Mouse (Mus musculus) natural killer cell, adult 2 months (primary cell): ENCODE results near the gene Il22ra2.

ENCODE experiments used
- DNase-seq, 2 experiments: peaks; one replicate each; pipeline ENCODE4 v3.0.0; 2022; ENCODE audit warnings: low spot score in 2 of 2

The Il22ra2 gene

GRCm38 (mm10) chr10:19621408-19622048 lies at the start of gene Il22ra2:
Il22ra2 (plus strand) TSS chr10:19621998.
- no peak for DNase-seq

GRCm38 (mm10) chr10:19577571-19577970 lies 44.2 kb upstream of the Il22ra2 start:
- peak; percentile 52 to 81 for DNase-seq

- peak in 1 of 2 experiments; percentile 65 for DNase-seq
Measured at GRCm38 (mm10) chr10:19578001-19578400, 43.8 kb upstream of the Il22ra2 start.

- DNase-seq, result peak in 1 of 2 experiments; percentile 63
Measured at GRCm38 (mm10) chr10:19578409-19578986, 43.3 kb upstream of the Il22ra2 start.

- DNase-seq, result no peak
Measured at GRCm38 (mm10) chr10:19580660-19581059, 41.1 kb upstream of the Il22ra2 start.

GRCm38 (mm10) chr10:19581844-19582582 lies 39.8 kb upstream of the Il22ra2 start:
- DNase-seq, result peak; percentile 70 to 83

- DNase-seq, result no peak
Measured at GRCm38 (mm10) chr10:19582806-19583430, 38.9 kb upstream of the Il22ra2 start.

GRCm38 (mm10) chr10:19584064-19584463 lies 37.7 kb upstream of the Il22ra2 start:
- DNase-seq, result peak in 1 of 2 experiments; percentile 55

GRCm38 (mm10) chr10:19584846-19585245 lies 37.0 kb upstream of the Il22ra2 start:
- no peak for DNase-seq

GRCm38 (mm10) chr10:19585860-19586259 lies 35.9 kb upstream of the Il22ra2 start:
- DNase-seq, result no peak

GRCm38 (mm10) chr10:19587281-19587680 lies 34.5 kb upstream of the Il22ra2 start:
- no peak for DNase-seq

GRCm38 (mm10) chr10:19589626-19590025 lies 32.2 kb upstream of the Il22ra2 start:
- DNase-seq, result no peak

GRCm38 (mm10) chr10:19591286-19591640 lies 30.5 kb upstream of the Il22ra2 start:
- no peak for DNase-seq

GRCm38 (mm10) chr10:19591641-19592441 lies 30.0 kb upstream of the Il22ra2 start, which contains the start of gene Ifngr1:
Ifngr1 (plus strand) TSS chr10:19591949.
- DNase-seq, result peak; percentile 100

- DNase-seq, result no peak
Measured at GRCm38 (mm10) chr10:19592556-19592955, 29.2 kb upstream of the Il22ra2 start.

GRCm38 (mm10) chr10:19593296-19593695 lies 28.5 kb upstream of the Il22ra2 start:
- DNase-seq, result no peak

- DNase-seq, result peak in 1 of 2 experiments; percentile 54
Measured at GRCm38 (mm10) chr10:19594201-19594905, 27.4 kb upstream of the Il22ra2 start.

GRCm38 (mm10) chr10:19596866-19597265 lies 24.9 kb upstream of the Il22ra2 start:
- DNase-seq, result peak in 1 of 2 experiments; percentile 39

GRCm38 (mm10) chr10:19598091-19598490 lies 23.7 kb upstream of the Il22ra2 start:
- no peak for DNase-seq

GRCm38 (mm10) chr10:19599331-19600092 lies 22.3 kb upstream of the Il22ra2 start:
- DNase-seq, result no peak
